Mouse (Mus musculus) cerebellum, postnatal 10 days (tissue): ENCODE results near the gene Mpst.

Experiments
- DNase-seq, 2 experiments: peaks; one replicate each; pipeline ENCODE4 v3.0.0; 2021; ENCODE audit warnings: mixed read lengths in 2 of 2

Mpst gene

DNA sequence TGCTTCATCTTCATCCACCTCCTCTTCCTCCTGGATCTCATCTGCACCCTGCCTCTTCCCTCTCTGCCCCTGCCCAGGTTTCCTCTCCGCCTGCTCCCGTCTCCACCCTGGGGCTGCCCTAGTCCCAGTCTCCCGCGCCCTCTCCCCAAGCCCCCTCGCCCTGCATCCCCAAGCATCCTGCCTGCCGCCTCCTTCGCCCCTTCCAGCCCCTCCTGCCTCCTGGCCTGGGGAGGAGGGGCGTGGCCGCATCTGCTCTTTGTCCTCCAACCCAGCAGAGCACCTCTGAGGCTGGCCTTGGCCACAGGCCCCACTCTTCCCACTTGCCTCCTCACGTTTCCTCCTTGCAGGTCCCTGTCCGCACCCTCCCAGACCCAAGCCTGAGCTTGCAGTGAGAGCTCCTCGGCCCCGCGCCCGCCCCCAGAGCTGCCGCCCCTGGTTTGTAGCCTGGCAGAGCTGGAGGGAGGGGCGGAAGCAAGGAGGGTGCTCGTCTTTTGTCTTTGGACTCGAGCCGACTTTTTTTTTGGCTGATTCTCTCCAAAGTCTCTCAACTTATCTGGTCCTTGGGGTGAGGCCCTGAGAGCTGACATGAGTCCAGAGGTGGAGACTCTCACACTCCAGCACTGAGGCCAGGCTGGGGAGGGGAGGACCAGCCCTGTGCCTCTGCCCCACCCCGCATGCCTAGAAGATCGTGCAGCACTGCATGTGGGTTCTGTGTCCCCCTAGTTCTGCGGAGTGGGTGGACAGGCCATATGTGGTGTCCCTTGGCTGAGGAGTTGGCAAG is 31.2 kb downstream of the Mpst start:
- peak; percentile 48 to 57 for DNase-seq

DNA sequence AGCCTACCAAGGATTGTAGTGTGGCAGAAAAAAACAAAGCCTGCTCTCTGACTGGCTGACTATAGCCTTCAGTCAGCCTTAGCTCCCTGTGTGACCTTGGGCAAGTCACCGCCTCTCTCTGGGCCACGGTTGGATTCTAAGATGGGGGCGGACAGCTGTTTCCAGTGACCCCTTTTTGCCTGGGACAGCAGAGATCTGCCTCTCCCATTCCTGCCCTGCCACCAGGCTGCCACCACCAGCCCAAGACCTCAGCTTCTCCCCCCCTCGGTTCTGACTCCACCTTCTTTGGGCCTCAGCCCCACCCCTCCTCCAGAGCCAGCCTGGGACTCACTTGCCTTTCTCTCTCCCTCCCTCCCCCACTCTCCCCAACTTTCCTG is 31.8 kb downstream of the Mpst start:
- no peak for DNase-seq

DNA sequence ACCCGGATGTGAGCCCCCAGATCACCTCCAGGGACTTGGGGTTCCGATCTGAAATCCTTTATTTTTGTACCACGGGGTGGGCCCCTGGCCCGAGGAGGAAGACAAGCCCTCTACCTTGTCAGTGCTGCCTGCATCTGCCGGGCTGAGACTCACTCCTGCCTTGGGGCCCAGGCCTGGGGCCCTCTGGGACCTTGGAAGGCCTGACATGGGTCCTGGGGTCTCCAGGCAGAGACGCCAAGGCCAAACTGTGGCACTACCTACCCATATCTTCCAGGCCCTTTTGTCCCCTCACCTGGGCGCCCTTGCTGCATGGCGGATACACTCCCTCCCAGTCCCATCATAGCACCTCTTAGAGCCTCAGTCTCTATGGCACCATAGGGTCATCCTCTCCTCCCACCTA is 32.3 kb downstream of the Mpst start:
- no peak for DNase-seq

DNA sequence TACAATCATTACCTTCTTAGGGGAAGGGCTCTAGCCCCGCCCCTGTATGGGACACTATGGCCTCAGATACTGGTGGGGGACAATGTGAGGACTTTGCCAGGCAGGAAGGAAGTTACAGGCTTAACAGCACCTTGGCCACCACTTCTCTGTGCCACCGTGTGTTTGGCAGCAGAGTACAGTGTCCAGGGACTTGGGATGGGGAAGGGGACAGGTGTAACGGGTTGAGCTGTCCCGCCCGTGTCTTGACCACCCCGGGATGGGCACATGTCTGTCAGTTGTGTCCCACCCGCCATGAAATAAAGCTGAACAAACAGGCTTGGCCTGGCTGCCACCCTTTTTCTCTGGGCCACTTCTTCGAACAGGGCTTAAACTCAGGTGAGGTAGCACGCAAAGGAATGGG is 32.8 kb downstream of the Mpst start:
- DNase-seq: no peak

DNA sequence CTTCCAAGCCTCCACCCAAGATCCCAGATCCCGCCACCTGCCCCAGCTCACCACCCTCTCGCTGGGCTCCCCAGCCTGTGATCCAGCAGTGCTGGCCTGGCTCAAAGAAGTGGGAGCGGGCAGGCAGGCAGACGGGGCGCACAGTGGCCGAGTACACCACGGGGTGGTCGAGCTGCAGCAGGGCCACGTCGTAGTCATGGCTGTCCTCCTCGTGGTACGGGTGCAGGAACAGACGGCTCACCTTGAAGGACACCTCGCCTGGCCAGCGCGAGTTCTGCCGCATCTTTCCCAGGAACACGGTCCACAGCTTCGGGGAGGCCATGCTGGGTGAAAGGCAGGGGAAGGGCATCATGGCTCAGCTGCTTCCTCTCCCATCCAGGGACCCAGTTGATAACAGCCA is 36.0 kb downstream of the Mpst start:
- DNase-seq: no peak

DNA sequence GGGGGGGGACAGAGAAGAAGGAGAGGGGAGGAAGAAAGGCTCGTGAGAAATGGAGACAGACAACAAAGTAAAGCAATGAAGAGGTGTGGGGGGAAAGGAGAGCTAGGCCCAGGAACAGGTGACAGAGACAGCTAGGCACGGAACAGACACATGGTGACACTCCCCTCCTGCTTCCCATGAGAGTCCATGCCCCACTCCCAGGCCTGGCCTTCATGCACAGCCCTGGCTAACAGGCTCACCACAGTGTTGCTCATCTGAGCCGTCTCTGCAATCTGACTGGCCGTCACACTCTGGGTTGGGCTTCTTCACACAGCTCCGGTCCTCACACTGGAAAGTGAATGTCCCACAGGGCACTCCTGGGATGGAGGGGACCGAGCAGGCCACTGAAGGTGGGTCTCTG is 37.6 kb downstream of the Mpst start:
- DNase-seq: no peak

DNA sequence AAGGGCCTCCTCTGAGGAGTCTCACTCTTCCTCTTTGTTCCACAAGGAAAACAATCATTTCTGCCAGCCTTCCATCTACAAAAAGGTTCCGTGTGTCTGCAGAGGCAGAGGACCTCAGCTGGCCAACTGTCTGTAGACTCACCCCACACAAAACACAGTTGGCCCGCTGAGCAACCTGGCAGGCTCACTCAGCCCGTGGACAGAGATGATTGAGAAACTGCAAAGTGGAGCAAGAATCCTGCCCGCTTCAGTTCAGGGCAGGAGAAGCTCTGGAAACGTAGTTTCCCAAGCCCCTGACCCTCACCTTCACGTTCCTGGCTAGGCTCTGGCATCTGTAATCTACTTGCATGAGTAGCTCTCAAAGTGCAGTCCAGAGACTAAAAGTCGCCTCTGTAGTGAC is 40.9 kb downstream of the Mpst start:
- no peak for DNase-seq

DNA sequence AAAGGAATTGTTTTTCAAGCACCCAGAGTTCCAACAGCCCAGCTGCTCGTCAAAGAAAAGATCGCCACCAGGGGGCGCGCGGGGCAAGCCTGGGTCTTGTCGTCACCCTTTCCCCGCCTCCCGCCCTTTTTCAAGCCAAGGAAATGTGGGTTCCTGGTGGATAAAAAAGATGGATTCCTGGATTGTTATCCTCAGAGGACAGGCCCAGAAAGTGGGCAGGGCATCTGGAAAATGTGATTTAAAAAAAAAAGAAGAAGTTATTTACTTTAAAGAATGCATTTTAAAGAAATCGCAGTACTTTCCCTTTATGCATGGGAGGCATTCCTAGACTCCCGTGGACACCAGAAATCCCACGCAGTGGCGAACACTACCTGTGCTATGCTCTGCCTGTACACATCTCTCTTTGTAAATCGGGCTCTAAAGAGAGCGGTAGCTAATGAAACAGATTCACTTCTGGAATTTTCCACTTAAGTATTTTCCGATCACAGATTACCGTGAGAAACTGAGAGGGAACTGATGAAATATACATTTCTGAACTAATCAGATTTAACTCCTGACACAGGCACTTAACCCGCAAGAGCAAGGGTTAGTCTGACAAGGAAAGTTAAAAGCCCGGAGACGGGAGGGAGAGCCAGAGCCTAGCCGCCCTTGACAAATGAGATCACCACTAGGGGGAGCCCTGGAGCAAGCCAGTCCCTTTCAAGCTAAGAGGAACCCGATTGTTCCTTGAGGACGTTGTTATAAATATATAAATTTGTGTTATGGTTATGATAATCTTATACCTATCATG is 41.7 kb downstream of the Mpst start:
- DNase-seq: peak; percentile 99 to 100

DNA sequence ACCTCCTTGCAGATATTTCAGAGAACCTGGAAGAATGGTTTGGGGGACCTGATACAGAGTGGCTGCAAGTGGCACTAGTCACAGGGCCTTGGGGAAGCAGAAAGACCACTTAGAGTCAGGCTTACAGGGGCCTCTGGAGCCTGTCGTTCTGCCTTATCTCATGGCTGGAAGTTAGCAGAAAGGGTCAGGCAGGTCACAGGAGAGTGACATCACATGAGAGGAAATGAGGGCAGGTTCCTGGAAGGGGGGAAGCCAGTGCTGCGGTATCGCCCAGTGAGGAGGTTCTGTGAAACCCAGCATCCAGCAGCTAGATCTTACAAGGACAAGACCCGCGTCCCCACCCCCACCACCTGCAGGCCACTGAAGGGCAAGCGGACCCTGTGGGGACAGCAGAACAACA is 42.9 kb downstream of the Mpst start:
- DNase-seq: no peak

DNA sequence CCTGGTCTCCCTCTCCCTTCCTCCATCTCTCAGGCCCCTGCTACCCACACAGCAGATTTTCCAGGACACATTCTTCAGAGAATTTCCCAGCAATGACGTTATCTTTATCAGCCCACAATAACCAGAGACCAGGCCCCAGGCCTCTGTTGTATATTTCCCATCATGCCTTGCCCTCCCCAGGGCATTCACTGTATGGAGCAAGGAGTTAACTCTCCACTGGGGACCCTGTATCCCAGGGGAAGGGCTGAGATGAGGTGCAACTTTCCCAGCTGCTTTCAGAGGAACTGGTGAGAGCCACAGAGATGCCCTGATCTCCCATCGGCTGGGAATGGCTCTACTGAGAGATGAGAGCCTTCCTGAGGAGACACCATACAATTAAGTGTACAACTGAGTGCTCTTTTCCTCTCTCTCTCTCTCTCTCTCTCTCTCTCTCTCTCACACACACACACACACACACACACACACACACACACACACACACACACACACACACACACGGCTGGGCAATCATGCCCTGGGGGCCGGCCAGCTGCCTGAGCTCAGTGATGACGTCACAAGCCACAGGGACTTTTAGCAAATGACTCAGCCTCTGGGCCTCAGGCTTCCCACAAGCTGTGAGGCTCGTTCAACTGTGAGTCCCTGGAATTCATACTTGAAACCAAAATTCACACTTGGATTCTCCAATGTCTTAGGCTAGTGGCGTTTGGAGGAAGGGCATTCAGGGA is 43.6 kb downstream of the Mpst start:
- peak; percentile 54 to 65 for DNase-seq

DNA sequence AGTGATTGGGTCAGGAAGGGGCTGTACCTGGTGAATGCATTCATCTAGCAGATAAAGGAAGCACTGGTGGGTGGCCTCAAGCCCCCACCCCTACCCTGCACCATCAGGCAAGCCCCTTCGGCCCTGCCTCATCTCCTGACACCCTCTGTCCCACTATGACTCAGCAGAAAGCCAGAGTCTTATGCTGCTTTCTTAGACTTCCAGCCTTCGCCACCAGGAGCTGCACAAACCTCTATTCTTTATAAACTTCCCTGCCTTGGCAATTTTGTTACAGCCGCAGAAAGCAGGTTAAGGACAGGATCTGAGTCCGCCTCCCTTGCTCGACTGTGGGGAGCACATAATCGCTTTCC is 44.2 kb downstream of the Mpst start:
- DNase-seq: no peak

DNA sequence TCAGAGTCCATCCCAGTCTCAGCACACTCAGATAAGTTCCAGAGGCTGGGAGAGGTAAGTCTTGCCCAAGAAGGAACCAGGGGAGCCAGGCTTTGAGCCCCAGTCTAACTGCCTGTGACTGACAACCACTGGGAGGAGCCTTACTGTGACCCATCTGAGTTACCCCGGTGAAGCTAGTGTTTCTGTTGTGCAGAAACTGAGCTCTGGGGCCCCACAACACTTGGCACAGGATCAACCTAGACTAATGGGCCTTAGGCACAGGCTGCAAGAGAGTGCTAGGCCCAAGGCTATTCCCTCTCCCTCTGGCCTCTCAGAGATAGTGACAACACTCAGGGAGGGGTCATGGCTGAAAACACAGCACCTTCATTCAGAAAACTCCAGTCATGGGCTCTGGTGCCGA is 45.0 kb downstream of the Mpst start:
- DNase-seq: no peak

DNA sequence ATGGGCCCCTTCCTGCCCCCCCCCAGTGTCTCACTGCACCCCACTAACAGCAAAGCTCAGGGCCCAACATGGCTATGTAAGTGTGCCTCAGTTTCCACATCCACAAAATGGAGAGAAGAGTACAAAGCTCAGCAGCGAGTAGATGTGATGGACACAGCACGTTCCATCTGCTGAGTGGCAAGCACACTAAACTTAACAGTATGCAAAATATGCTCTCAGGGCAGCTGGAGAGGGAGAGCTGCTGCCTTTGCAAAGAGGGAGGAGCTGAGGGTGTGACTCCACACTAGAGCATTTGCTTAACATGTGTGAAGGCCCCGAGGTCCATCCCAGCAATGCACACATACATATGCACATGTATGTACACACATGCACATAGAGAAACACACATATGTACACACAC is 46.7 kb downstream of the Mpst start:
- no peak for DNase-seq

DNA sequence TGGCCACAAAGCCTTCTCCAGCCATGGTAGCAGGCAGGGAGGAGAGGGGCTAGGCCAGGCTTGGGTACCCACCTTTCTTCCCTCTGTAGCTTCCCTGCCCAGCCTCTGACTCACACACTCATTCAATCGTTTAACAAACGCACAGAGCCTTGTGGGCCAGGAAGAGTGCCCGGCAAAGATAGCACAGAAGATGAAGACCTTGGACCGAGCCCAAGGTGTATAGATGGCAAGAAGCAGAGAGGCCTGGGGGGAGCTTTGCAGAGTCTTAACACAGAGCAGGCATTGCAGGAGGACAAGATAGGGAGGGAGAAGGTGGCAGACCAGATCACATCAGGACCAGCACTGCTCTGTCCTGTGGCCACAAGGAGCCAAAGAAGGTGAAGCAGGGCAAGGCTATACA is 49.0 kb downstream of the Mpst start:
- no peak for DNase-seq

DNA sequence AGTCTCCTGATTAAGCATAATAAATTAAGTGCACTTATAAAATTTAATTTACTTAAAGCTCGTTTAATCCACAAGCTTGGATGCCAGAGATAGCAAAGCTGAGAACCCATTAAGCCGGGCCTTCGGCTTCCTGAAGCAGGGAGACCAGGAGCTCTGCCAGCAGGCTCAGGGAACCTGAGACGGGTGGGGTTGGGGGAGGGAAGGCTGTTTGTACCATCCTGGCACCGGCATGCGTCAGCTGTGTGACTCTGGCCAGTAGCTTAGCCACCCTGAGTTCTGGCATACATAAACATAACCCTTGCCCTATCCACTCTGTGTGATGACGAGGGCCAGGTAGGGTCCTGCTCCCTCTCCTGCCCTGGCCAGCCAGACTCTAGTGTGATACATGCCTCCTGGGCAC is 49.8 kb downstream of the Mpst start:
- peak; percentile 74 to 79 for DNase-seq

DNA sequence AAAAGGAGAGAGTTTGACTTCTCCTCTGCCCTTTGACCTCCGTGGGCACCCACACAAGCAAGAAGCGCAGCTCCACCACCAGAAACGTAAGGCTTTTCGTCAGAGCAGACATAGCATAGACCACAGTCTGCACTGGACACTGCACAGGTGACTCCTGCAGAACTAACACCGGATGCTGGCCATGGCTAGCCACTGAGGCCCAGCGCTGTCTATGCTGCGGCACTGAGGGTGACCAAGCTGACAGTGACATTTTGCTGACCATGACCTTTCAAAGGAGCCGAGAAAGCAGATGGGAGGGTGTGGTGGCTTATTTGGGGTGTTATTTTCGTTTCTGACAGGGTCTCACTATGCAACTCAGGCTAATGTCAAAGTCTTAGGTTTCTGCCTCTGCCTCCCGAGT is 51.0 kb downstream of the Mpst start:
- DNase-seq: no peak

DNA sequence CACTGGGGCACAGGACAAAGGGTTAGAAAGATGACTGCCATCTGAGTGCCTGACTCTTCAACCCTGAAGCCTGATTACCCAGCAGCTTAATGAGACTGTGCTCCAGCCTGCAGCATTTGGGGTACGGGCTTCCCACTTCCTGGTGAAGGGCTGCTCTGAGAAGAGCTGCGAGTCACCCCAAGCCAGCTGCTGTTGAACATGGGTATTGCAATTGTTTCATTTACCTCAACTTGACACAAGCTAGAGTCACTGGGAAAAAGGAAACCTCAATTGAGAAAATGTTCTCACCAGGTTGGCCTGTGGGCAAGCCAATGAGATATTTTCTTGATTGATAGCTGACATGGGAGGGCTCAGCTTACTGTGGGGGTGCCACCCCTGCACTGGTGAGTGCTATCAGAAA is 56.8 kb downstream of the Mpst start:
- DNase-seq: no peak
